Mouse (Mus musculus): ENCODE measurements at regions not wholly inside any gene's neighbourhood (a gene's known extent, or its start where the extent isn't known, plus 50 kb on each side); places are given as distances from the start of the nearest gene placed in this dataset.

- DNase-seq: no peak
Observed at GRCm38 (mm10) chr4:89393251-89393711, 82.4 kb upstream of the Cdkn2b start.

GRCm38 (mm10) chr4:89392791-89393190 lies 82.0 kb upstream of the Cdkn2b start:
- DNase-seq: no peak

- no peak for DNase-seq
Observed at GRCm38 (mm10) chr4:89391463-89392308, 80.8 kb upstream of the Cdkn2b start.

- no peak for DNase-seq
Observed at GRCm38 (mm10) chr4:89383548-89383947, 72.7 kb upstream of the Cdkn2b start.

GRCm38 (mm10) chr4:89382434-89382976 lies 71.7 kb upstream of the Cdkn2b start:
- DNase-seq: no peak

GRCm38 (mm10) chr4:89381763-89382162 lies 70.9 kb upstream of the Cdkn2b start:
- DNase-seq: no peak

- DNase-seq: no peak
Observed at GRCm38 (mm10) chr4:89381077-89381476, 70.2 kb upstream of the Cdkn2b start.

- no peak for DNase-seq
Observed at GRCm38 (mm10) chr4:89380330-89380945, 69.6 kb upstream of the Cdkn2b start.

GRCm38 (mm10) chr4:89379622-89380329 lies 68.9 kb upstream of the Cdkn2b start:
- no peak for DNase-seq

GRCm38 (mm10) chr4:89372631-89373030 lies 61.8 kb upstream of the Cdkn2b start:
- DNase-seq: no peak

GRCm38 (mm10) chr4:89368850-89369524 lies 58.1 kb upstream of the Cdkn2b start:
- no peak for DNase-seq

- DNase-seq: no peak
Observed at GRCm38 (mm10) chr4:89366581-89367141, 55.8 kb upstream of the Cdkn2b start.

GRCm38 (mm10) chr4:89365875-89366274 lies 55.0 kb upstream of the Cdkn2b start:
- DNase-seq: no peak

GRCm38 (mm10) chr4:89363150-89363683 lies 52.4 kb upstream of the Cdkn2b start:
- DNase-seq: no peak

GRCm38 (mm10) chr4:89362650-89363049 lies 51.8 kb upstream of the Cdkn2b start:
- DNase-seq: no peak

GRCm38 (mm10) chr4:89361316-89361715 lies 50.5 kb upstream of the Cdkn2b start:
- no peak for DNase-seq

All from cerebellum, adult 8-10 months (tissue).